Mouse (Mus musculus): ENCODE results near the gene Fam136a. TPM values are rescaled to one million over a fixed set of nuclear protein-coding genes. Genes with fewer than 3 reads are reported as not detected.

The Fam136a gene
- 54.2 and 56.0 TPM in 2 replicates for polyA plus RNA-seq (2011; ENCODE audit: insufficient read depth, insufficient read length, low read depth, missing spikeins)

- H3K4me1 ChIP-seq (ENCODE audit: control insufficient read depth, insufficient read depth, low read length), result no peaks in the 10 kb centered on the region
- peak within 1 kb of the TSS; percentile 77 for H3K4me3 ChIP-seq (ENCODE audit: low read depth, low read length)
- H3K36me3 ChIP-seq (ENCODE audit: control insufficient read depth, insufficient read depth, low read length, poor library complexity, severe bottlenecking), result peaks cover 13% of the 10 kb centered on the region
- no peaks in the 10 kb centered on the region for H3K27me3 ChIP-seq (ENCODE audit: control insufficient read depth, insufficient read depth, low read length, poor library complexity, severe bottlenecking)
- peak within 1 kb of the TSS; percentile 89 for H3K9ac ChIP-seq (ENCODE audit: low read depth, poor library complexity, severe bottlenecking)
- no peak within 1 kb of the TSS for H3K27ac ChIP-seq (ENCODE audit: insufficient read depth, low read length)
- TF ChIP-seq EP300 (IDR thresholded peaks at IDR 0.05; ENCODE audit: insufficient read depth, low read depth, low read length) (peak; percentile 76), POLR2A (IDR thresholded peaks at IDR 0.05; ENCODE audit: insufficient read depth, low read length) (peak; percentile 51), CTCF (IDR thresholded peaks at IDR 0.05; ENCODE audit: low read depth, low read length) (peak; percentile 75)
- no peaks in the 10 kb centered on the region for H3K9me3 ChIP-seq (replicated peaks; ENCODE audit: control insufficient read depth, insufficient read depth, low read length, poor library complexity, severe bottlenecking)
Measured at GRCm38 (mm10) chr6:86365371-86366124, at the start of gene Fam136a. Fam136a (plus strand) TSS chr6:86365646.

DNA sequence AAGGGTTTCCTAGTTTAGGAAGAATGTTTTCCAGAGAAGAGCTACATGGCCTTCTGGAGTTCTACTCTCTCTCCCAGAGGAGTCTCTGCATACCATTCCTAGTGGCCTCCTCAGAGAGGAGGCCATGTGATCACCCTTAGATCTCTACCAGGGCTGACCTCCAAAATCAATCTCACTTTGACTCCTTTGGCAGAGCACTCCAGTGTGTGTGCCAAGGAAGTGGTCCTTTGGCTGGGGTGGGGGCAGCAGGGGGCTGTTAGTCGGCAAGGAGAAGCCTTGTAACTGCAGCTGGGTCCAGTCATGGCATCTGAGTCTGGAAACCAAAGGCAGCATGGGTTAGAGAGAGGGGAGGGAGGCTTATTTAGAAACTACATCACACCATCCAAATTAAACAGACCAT, 48.4 kb upstream of the Fam136a start:
- Histone ChIP-seq H3K27me3 (ENCODE audit: control insufficient read depth, insufficient read depth, low read length, poor library complexity, severe bottlenecking) (no peaks in the 10 kb centered on the region), H3K36me3 (ENCODE audit: control insufficient read depth, insufficient read depth, low read length, poor library complexity, severe bottlenecking) (no peaks in the 10 kb centered on the region), H3K4me3 (ENCODE audit: low read depth, low read length) (no peak overlapping the region), H3K9ac (ENCODE audit: low read depth, poor library complexity, severe bottlenecking) (no peak overlapping the region), H3K9me3 (replicated peaks; ENCODE audit: control insufficient read depth, insufficient read depth, low read length, poor library complexity, severe bottlenecking) (no peaks in the 10 kb centered on the region), H3K4me1 (ENCODE audit: control insufficient read depth, insufficient read depth, low read length) (no peaks in the 10 kb centered on the region), H3K27ac (ENCODE audit: insufficient read depth, low read length) (no peak overlapping the region)
- TF ChIP-seq CTCF (IDR thresholded peaks at IDR 0.05; ENCODE audit: low read depth, low read length) (no peak), POLR2A (IDR thresholded peaks at IDR 0.05; ENCODE audit: insufficient read depth, low read length) (no peak), EP300 (IDR thresholded peaks at IDR 0.05; ENCODE audit: insufficient read depth, low read depth, low read length) (no peak)

- no peak for TF ChIP-seq POLR2A (IDR thresholded peaks at IDR 0.05; ENCODE audit: insufficient read depth, low read length)
- no peak for TF ChIP-seq CTCF (IDR thresholded peaks at IDR 0.05; ENCODE audit: low read depth, low read length)
- TF ChIP-seq EP300 (IDR thresholded peaks at IDR 0.05; ENCODE audit: insufficient read depth, low read depth, low read length), result no peak
- no peaks in the 10 kb centered on the region for H3K36me3 ChIP-seq (ENCODE audit: control insufficient read depth, insufficient read depth, low read length, poor library complexity, severe bottlenecking)
- H3K4me1 ChIP-seq (ENCODE audit: control insufficient read depth, insufficient read depth, low read length), result peaks cover 3% of the 10 kb centered on the region
- H3K27ac ChIP-seq (ENCODE audit: insufficient read depth, low read length), result no peak overlapping the region
- no peaks in the 10 kb centered on the region for H3K27me3 ChIP-seq (ENCODE audit: control insufficient read depth, insufficient read depth, low read length, poor library complexity, severe bottlenecking)
- H3K4me3 ChIP-seq (ENCODE audit: low read depth, low read length), result no peak overlapping the region
- no peak overlapping the region for H3K9ac ChIP-seq (ENCODE audit: low read depth, poor library complexity, severe bottlenecking)
- no peaks in the 10 kb centered on the region for H3K9me3 ChIP-seq (replicated peaks; ENCODE audit: control insufficient read depth, insufficient read depth, low read length, poor library complexity, severe bottlenecking)
Measured at GRCm38 (mm10) chr6:86318855-86319254, 46.6 kb upstream of the Fam136a start.

GRCm38 (mm10) chr6:86322031-86322563, 43.3 kb upstream of the Fam136a start:
- H3K27ac ChIP-seq (ENCODE audit: insufficient read depth, low read length), result no peak overlapping the region
- TF ChIP-seq CTCF (IDR thresholded peaks at IDR 0.05; ENCODE audit: low read depth, low read length), result no peak
- no peak for TF ChIP-seq EP300 (IDR thresholded peaks at IDR 0.05; ENCODE audit: insufficient read depth, low read depth, low read length)
- TF ChIP-seq POLR2A (IDR thresholded peaks at IDR 0.05; ENCODE audit: insufficient read depth, low read length), result no peak
- no peaks in the 10 kb centered on the region for H3K27me3 ChIP-seq (ENCODE audit: control insufficient read depth, insufficient read depth, low read length, poor library complexity, severe bottlenecking)
- no peaks in the 10 kb centered on the region for H3K9me3 ChIP-seq (replicated peaks; ENCODE audit: control insufficient read depth, insufficient read depth, low read length, poor library complexity, severe bottlenecking)
- no peak overlapping the region for H3K4me3 ChIP-seq (ENCODE audit: low read depth, low read length)
- no peak overlapping the region for H3K9ac ChIP-seq (ENCODE audit: low read depth, poor library complexity, severe bottlenecking)
- peaks cover 3% of the 10 kb centered on the region for H3K4me1 ChIP-seq (ENCODE audit: control insufficient read depth, insufficient read depth, low read length)
- no peaks in the 10 kb centered on the region for H3K36me3 ChIP-seq (ENCODE audit: control insufficient read depth, insufficient read depth, low read length, poor library complexity, severe bottlenecking)

GRCm38 (mm10) chr6:86322991-86323390, 42.5 kb upstream of the Fam136a start:
- H3K27ac ChIP-seq (ENCODE audit: insufficient read depth, low read length), result peak overlapping the region; percentile 30; the same call in 1 of the 2 replicates
- peak overlapping the region; percentile 37 for H3K4me3 ChIP-seq (ENCODE audit: low read depth, low read length)
- H3K9me3 ChIP-seq (replicated peaks; ENCODE audit: control insufficient read depth, insufficient read depth, low read length, poor library complexity, severe bottlenecking), result no peaks in the 10 kb centered on the region
- no peak overlapping the region for H3K9ac ChIP-seq (ENCODE audit: low read depth, poor library complexity, severe bottlenecking)
- H3K27me3 ChIP-seq (ENCODE audit: control insufficient read depth, insufficient read depth, low read length, poor library complexity, severe bottlenecking), result no peaks in the 10 kb centered on the region
- no peaks in the 10 kb centered on the region for H3K36me3 ChIP-seq (ENCODE audit: control insufficient read depth, insufficient read depth, low read length, poor library complexity, severe bottlenecking)
- no peak for TF ChIP-seq CTCF (IDR thresholded peaks at IDR 0.05; ENCODE audit: low read depth, low read length)
- 0 out of 2 replicates have a peak, but pooled peaks have one; percentile 3 for TF ChIP-seq EP300 (IDR thresholded peaks at IDR 0.05; ENCODE audit: insufficient read depth, low read depth, low read length)
- H3K4me1 ChIP-seq (ENCODE audit: control insufficient read depth, insufficient read depth, low read length), result peaks cover 3% of the 10 kb centered on the region

- no peaks in the 10 kb centered on the region for H3K36me3 ChIP-seq (ENCODE audit: control insufficient read depth, insufficient read depth, low read length, poor library complexity, severe bottlenecking)
- H3K4me1 ChIP-seq (ENCODE audit: control insufficient read depth, insufficient read depth, low read length), result peaks cover 3% of the 10 kb centered on the region
- H3K9me3 ChIP-seq (replicated peaks; ENCODE audit: control insufficient read depth, insufficient read depth, low read length, poor library complexity, severe bottlenecking), result no peaks in the 10 kb centered on the region
- no peak overlapping the region for H3K4me3 ChIP-seq (ENCODE audit: low read depth, low read length)
- H3K9ac ChIP-seq (ENCODE audit: low read depth, poor library complexity, severe bottlenecking), result no peak overlapping the region
- TF ChIP-seq POLR2A (IDR thresholded peaks at IDR 0.05; ENCODE audit: insufficient read depth, low read length) (no peak), EP300 (IDR thresholded peaks at IDR 0.05; ENCODE audit: insufficient read depth, low read depth, low read length) (no peak), CTCF (IDR thresholded peaks at IDR 0.05; ENCODE audit: low read depth, low read length) (no peak)
- H3K27ac ChIP-seq (ENCODE audit: insufficient read depth, low read length), result no peak overlapping the region
- no peaks in the 10 kb centered on the region for H3K27me3 ChIP-seq (ENCODE audit: control insufficient read depth, insufficient read depth, low read length, poor library complexity, severe bottlenecking)
Measured at GRCm38 (mm10) chr6:86324400-86324799, 41.0 kb upstream of the Fam136a start.

Measured in ES-Bruce4 (cell line).